Mouse (Mus musculus): ENCODE measurements around the gene Tex37. TPM values are rescaled to one million over a fixed set of nuclear protein-coding genes. Genes with fewer than 3 reads are reported as not detected.

The Tex37 gene
- total RNA-seq, 4 experiments from 2014 or later = not detected

DNA sequence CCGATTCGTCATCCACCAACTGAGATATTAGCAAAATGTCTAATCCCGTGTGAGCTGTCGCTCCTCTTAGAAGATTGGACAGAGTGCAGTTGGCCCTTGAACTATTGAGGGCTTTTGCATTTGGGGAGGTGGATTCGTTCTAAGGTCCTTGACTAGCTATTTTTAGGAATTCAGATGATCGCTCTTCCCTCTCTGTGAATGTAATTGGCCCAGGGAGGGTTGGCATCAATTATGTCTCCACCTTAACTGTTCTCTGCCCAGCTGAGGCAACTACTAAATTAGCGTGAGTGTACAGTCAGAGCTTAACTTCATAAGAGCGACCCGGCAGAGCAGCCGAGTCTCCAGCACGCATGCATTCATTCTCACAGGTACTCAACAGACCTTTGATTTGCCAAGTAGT is 30.7 kb downstream of the Tex37 start:
- DNase-seq (ENCODE audit: low spot score in 2 of 2) = no peak

GRCm38 (mm10) chr6:70880714-70881304 is 37.9 kb downstream of the Tex37 start:
- DNase-seq (ENCODE audit: low spot score in 2 of 2) = peak; percentile 44 to 45

- no peak for DNase-seq (ENCODE audit: low spot score in 2 of 2)
These were observed 43.7 kb downstream of the Tex37 start for GRCm38 (mm10) chr6:70875017-70875416.

GRCm38 (mm10) chr6:70874035-70874775 is 44.5 kb downstream of the Tex37 start:
- no peak for DNase-seq (ENCODE audit: low spot score in 2 of 2)

DNA sequence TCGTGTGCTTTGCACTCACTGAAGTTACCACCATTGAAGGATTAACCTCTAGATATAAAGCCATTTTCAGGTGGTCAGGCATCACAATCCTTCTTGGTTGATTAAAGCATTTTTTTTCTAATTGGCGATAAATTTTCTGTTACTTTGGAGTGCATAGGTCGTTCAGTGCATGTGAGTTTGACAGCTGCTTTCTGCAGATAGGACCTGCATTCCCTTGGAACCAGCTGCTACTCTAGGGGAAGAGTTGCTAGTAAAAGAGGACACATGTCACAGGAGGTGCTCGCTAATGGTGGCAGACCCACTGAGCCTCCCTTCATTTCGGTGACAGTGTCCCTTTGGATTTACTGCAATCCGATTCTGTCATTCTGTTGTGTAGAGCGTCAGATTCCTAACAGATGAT is 46.2 kb downstream of the Tex37 start:
- no peak for DNase-seq (ENCODE audit: low spot score in 2 of 2)

GRCm38 (mm10) chr6:70872128-70872527 is 46.6 kb downstream of the Tex37 start:
- DNase-seq (ENCODE audit: low spot score in 2 of 2) = no peak

DNA sequence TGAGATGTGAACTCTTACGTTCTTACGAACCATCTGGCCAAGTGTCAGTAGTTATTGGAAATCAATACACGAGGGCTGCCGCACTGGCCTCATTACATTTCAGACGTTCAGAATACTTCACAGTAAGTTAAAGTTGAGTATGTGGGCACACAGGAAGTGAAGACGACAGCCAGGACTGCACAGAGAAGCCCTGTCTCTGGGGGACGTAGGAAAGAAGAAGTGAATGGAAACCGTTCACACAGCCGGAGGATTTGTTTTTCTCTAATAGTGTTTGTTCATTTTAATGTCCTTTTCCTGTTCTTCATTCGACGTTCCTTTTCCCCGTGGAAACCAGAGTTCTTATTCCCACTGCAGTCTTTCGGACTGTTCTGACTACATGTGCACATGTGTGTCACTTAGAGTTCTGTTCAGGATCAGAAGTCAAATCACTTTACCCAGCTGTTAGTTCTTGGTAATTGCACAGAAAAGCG is 47.2 kb downstream of the Tex37 start:
- no peak for DNase-seq (ENCODE audit: low spot score in 2 of 2)

DNA sequence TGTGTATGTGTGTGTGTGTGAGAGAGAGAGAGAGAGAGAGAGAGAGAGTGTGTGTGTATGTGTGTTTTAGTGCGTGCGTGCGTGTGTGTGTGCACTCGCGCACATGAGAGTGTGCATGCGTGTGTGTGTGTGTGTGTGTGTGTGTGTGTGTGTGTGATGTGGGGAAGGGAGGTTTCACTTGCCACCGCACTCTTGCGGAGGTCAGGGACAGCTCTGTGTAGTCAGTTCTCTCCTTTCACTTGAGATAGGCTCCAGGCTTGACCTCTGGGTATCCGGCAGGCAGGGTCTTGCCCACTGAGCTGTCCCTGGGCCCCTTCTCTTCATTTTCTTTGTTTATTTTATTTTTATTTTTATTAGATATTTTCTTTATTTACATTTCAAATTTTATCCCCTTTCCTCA is 51.4 kb downstream of the Tex37 start:
- DNase-seq (ENCODE audit: low spot score in 2 of 2) = no peak

DNA sequence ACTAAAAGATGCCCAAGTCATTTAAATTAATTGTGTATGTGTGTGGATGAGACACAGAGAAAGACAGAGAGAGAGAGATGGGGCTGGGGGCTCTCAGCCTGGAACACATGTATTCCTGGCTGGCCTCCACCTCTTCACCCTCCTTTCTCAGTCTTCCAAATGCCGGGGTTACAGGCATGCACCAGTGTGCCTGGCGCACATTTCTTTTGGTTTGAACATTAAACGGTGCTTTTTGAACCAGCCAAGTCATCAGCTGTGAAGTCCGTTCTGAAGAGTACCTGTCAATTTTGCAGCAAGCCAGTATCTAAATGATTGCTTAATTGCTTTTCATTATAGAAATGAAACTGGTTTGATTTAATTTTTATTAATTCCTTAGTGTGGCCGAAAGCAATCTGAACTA is 52.0 kb downstream of the Tex37 start:
- DNase-seq (ENCODE audit: low spot score in 2 of 2) = no peak

- DNase-seq (ENCODE audit: low spot score in 2 of 2) = no peak
These were observed 54.4 kb downstream of the Tex37 start for GRCm38 (mm10) chr6:70864285-70864684.

Other genes starting within 250 kb of the Tex37 start
- gene Rpia, start 126.7 kb downstream of the Tex37 start, total RNA-seq (2022) = 10 to 100 TPM; 17.4 to 21.3 (median 20.4) TPM
- gene Eif2ak3, start 74.4 kb downstream of the Tex37 start, total RNA-seq (2022) = 1 to 10 TPM; 2.6 to 3.5 (median 3.3) TPM
- not detected for gene Foxi3, start 37.6 kb upstream of the Tex37 start, total RNA-seq (2022)
- gene Thnsl2, start 225.5 kb upstream of the Tex37 start, total RNA-seq (2022) = 10 to 100 TPM in 2 of 4 experiments, 1 to 10 TPM in 2; 8.9 to 12.8 (median 9.8) TPM